Mouse (Mus musculus): ENCODE results near the gene Mapkap1.

GRCm38 (mm10) chr2:34560146-34560545, 153.6 kb downstream of the Mapkap1 start:
- TF ChIP-seq CTCF (IDR thresholded peaks at IDR 0.05) (no peak), EP300 (IDR thresholded peaks at IDR 0.05) (no peak)

Data from lung, postnatal 0 days (tissue).